In the genomic region with DNA sequence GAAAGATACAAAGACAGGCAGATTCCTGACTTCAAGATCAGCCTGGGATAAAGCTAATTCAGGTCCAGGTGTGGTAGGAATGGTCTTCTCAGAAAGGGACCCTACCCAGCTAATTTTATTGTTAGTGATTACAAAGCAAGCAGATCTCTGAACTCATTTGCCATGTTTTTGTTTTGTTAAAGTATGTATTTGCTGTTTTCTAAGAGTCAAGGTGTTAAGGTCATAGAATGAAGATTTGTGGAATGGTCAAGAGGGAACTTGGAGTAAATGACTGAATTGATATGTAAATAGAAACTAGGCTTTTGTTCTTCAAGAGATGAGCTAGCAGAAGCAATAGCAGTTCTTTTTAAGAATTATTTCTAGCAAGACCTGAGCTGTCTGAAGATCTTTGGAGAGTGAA, we compare ENCODE assay signal across 24 mouse cellular contexts.
DNase-seq lines count a peak whose midpoint lies in the region; TF ChIP-seq lines count a peak whose summit lies in the region.
"Had no signal": no experiment of that assay in that cellular context is flagged by ENCODE, and none has a peak within 500 bp of the region (broad histone marks: within the 10 kb centered on the region; RNA-seq: fewer than 3 reads in every experiment).

No protein-coding gene starts in this region.

- no peaks in the 10 kb centered on the region for H3K4me1 ChIP-seq in ES-Bruce4 (ENCODE audit: control insufficient read depth, insufficient read depth, low read length)

- H3K9me3 ChIP-seq in ES-Bruce4 (replicated peaks; ENCODE audit: control insufficient read depth, insufficient read depth, low read length, poor library complexity, severe bottlenecking), result peaks cover 29% of the 10 kb centered on the region
- H3K9me3 ChIP-seq: G1E had no signal

- H3K9ac ChIP-seq in ES-Bruce4 (ENCODE audit: low read depth, poor library complexity, severe bottlenecking), result no peak overlapping the region

- peak; percentile 70 for DNase-seq in ES-CJ7 (ENCODE audit: low read depth, low spot score)
- DNase-seq in R1 (ENCODE audit: low read depth, low spot score), result peak; percentile 75
- DNase-seq in ZHBTc4 (ENCODE audit: low read depth, low spot score), result peak; percentile 59
- no peak for DNase-seq in spleen, postnatal 4 days (ENCODE audit: low spot score in 2 of 2)
- DNase-seq in right cerebral cortex, adult 18-20 months, result no peak
- DNase-seq in cerebellum, postnatal 25 days, result no peak
- DNase-seq in layer of hippocampus, adult 9-11 months, result no peak
- DNase-seq: adrenal gland, adult 2 months; adrenal gland, adult 8-10 months; adrenal gland, postnatal 10 days; adrenal gland, postnatal 14 days; adrenal gland, postnatal 25 days; adrenal gland, postnatal 36 days; B cell, adult 2 months; cerebellum, adult 11 months; cerebellum, adult 11-12 months; cerebellum, adult 18-20 months; cerebellum, adult 2 months; cerebellum, adult 8-10 months; cerebellum, adult 9-10 months had no signal

- peak overlapping the region; percentile 61 for H3K27ac ChIP-seq in ES-Bruce4 (ENCODE audit: insufficient read depth, low read length)

- no peak for TF ChIP-seq POLR2A in ES-Bruce4 (IDR thresholded peaks at IDR 0.05; ENCODE audit: insufficient read depth, low read length)

- no peak for TF ChIP-seq EP300 in ES-Bruce4 (IDR thresholded peaks at IDR 0.05; ENCODE audit: insufficient read depth, low read depth, low read length)

- no peak overlapping the region for H3K4me3 ChIP-seq in ES-Bruce4 (ENCODE audit: low read depth, low read length)

- H3K36me3 ChIP-seq in ES-Bruce4 (ENCODE audit: control insufficient read depth, insufficient read depth, low read length, poor library complexity, severe bottlenecking), result no peaks in the 10 kb centered on the region
- H3K36me3 ChIP-seq: G1E had no signal

- H3K27me3 ChIP-seq in ES-Bruce4 (ENCODE audit: control insufficient read depth, insufficient read depth, low read length, poor library complexity, severe bottlenecking), result no peaks in the 10 kb centered on the region
- H3K27me3 ChIP-seq: CH12.LX, Patski had no signal

- TF ChIP-seq CTCF in ES-Bruce4 (IDR thresholded peaks at IDR 0.05; ENCODE audit: low read depth, low read length), result no peak

Comparison
In these comparisons a context has a peak if more than half of its experiments do, and no peak if none do; other contexts are left out.
1. DNase-seq: peak in ES-CJ7 (single experiment), R1 (single experiment) and ZHBTc4 (single experiment); none in spleen, postnatal 4 days (0 of 2), right cerebral cortex, adult 18-20 months (single experiment), cerebellum, postnatal 25 days (0 of 2) and layer of hippocampus, adult 9-11 months (single experiment).